Mouse (Mus musculus) neural tube, embryonic 12.5 days (tissue): ENCODE results near the gene Rnf126. TPM values are rescaled to one million over a fixed set of nuclear protein-coding genes. Genes with fewer than 3 reads are reported as not detected.

Experiments used
- ATAC-seq: fragments of 200-750 bp; cut with Nextera tagmentation; 2 replicates; pipeline ENCODE4 v1.8.0; 2017; ENCODE audit warnings: low read depth, mild to moderate bottlenecking, moderate TSS enrichment, moderate library complexity; ENCODE audit not compliant: low FRiP score
- H3K27ac ChIP-seq: fragments of 300-500 bp; sonication (generic); 2 replicates; pipeline ENCODE4 v1.5.1; 2016
- H3K27me3 ChIP-seq: fragments of 300-500 bp; sonication (generic); replicated peaks from 2 replicates; pipeline ENCODE4 v1.6.1; 2016; ENCODE audit warnings: mild to moderate bottlenecking
- H3K36me3 ChIP-seq: fragments of 300-500 bp; sonication (generic); 2 replicates; pipeline ENCODE4 v1.6.1; 2016; ENCODE audit warnings: mild to moderate bottlenecking
- H3K4me1 ChIP-seq: fragments of 300-500 bp; sonication (generic); 2 replicates; pipeline ENCODE4 v1.6.1; 2016
- H3K4me2 ChIP-seq: fragments of 300-500 bp; sonication (generic); replicated peaks from 2 replicates; pipeline ENCODE4 v1.6.1; 2016; ENCODE audit warnings: mild to moderate bottlenecking
- H3K4me3 ChIP-seq: fragments of 300-500 bp; sonication (generic); 2 replicates; pipeline ENCODE4 v1.5.1; 2016
- H3K9ac ChIP-seq: fragments of 300-500 bp; sonication (generic); 2 replicates; pipeline ENCODE4 v1.6.1; 2016; ENCODE audit warnings: mild to moderate bottlenecking
- H3K9me3 ChIP-seq: fragments of 300-500 bp; sonication (generic); 2 replicates; pipeline ENCODE4 v1.6.1; 2016; ENCODE audit warnings: mild to moderate bottlenecking
- WGBS: fragments of 180-500 bp; shearing (Covaris S2); methylation state at CpG from one replicate; pipeline ENCODE4 v1.1.7; 2016; 5-methylcytosine and 5-hydroxymethylcytosine counted together
- polyA plus RNA-seq: library from polyadenylated mRNA; unstranded; fragments of >200 nt; fragmentation: Nextera tagmentation; extraction: Ambion mirVana; gene quantifications from 2 replicates; pipeline ENCODE4 v1.2.1, GENCODE M21; 2016

Gene Rnf126
- polyA plus RNA-seq, 1 experiment from 2014 or later: 118 TPM

DNA sequence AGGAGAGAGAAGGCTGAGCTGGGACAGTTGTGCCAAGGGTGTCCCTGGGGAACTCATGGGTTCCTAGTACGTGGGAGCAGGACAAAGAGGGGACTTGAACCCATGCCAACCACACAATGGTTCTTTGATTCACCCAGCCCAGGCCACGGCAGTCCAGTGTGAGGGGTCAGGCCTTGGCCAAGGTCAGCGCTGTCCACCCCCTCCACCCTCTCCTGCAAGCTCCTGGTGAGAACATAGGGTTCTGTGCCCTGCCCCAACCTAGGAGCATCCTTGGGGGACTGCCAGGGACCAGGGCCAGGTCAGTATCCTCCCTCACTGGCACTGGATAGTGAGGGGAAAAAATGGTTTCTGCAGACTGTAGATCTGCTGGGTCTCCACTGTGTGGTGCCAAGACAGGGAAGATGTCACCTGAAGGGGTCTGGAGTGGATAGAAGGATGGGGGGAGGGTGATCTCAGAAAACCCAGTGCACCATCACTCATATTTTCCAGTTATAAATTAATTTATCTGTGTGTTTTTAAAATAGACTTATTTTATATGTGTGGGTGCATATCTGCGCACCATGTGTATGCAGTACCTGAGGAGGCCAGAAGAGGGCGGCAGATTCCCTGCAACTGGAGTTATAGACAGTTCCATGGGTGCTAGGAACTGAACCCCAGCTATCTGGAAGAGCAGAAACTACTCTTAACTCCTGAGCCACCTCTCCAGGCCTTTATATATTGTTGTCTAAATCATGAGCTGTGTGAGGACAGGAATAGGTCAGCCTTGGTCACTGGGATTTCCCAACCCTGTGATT is 7.9 kb upstream of the Rnf126 start:
- H3K4me3 ChIP-seq: no peak overlapping the region
- H3K36me3 ChIP-seq: no peaks in the 10 kb centered on the region
- peaks cover 22% of the 10 kb centered on the region for H3K4me1 ChIP-seq
- no peak for ATAC-seq
- no peak overlapping the region for H3K4me2 ChIP-seq
- H3K9ac ChIP-seq: no peak overlapping the region
- WGBS: 73% methylated on average over 5 of the region's 5 CpGs
- H3K27ac ChIP-seq: no peak overlapping the region
- H3K27me3 ChIP-seq: peaks cover 35% of the 10 kb centered on the region
- 0 out of 2 replicates have a peak, but pooled peaks cover 6% of the 10 kb centered on the region for H3K9me3 ChIP-seq

DNA sequence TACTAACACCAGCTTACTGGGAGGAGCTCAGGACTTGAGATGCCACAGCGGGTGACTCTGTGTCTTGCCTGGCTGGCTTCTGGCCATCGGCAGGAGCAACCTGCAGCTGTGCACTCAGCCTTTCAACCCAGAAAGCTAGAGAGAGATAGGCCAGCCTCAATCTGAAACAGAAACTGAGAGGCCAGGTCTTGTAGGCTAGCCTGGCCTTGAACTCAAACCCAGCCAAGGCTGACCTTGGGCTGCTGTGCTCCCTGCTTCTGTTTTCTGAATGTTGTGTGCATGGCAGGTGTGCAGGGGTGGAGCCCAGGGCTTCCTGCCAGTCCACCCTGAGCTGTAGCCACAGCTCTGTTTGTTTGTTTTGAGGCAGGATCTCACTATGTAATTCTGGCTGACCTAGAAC is 6.5 kb upstream of the Rnf126 start:
- H3K4me2 ChIP-seq: no peak overlapping the region
- H3K4me1 ChIP-seq: peaks cover 15% of the 10 kb centered on the region
- WGBS: 95% methylated on average over 2 of the region's 2 CpGs
- H3K27ac ChIP-seq: no peak overlapping the region
- no peak overlapping the region for H3K4me3 ChIP-seq
- no peaks in the 10 kb centered on the region for H3K36me3 ChIP-seq
- H3K9me3 ChIP-seq: 0 out of 2 replicates have a peak, but pooled peaks cover 6% of the 10 kb centered on the region
- H3K9ac ChIP-seq: no peak overlapping the region
- no peak for ATAC-seq
- peaks cover 21% of the 10 kb centered on the region for H3K27me3 ChIP-seq

DNA sequence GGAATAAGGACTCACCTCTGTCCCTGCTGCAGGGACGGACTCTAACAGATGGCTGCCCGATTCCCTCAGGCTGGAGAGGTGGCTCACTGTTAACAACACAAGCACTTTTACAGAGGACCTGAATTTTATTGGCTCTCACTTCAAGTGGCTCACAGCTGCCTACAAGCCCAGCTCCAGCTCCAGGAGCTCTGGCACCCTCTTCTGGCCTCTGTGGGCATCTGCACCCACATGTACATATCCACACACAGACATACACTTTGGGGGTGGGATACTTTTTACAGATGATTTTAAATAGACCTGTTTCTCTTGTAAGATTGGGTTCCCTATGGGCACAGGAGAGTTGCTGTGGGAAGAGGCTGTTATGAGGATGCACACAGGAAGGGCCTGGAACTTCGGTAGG is 5.6 kb upstream of the Rnf126 start:
- H3K9ac ChIP-seq: no peak overlapping the region
- no peak for ATAC-seq
- 0 out of 2 replicates have a peak, but pooled peaks cover 6% of the 10 kb centered on the region for H3K9me3 ChIP-seq

DNA sequence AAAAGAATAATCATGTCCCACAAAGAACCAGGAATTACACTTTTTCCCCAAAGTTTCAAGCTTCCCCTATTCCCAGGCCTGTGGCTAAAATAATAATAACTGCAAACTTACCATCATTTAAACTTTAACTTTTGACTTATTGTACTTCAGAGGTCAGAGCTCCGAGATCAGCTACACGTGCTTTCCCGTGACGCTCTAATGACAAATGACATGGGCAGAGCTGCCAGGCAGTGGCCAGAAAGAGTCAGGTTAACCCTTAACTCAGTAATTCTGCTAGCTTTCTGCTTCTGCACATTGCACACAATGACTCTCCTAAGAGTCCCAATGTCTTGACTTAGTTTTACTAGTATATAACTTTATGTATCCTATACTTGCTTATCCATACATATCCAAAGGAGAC is 2.6 kb upstream of the Rnf126 start:
- no peaks in the 10 kb centered on the region; the same call in 1 of the 2 replicates for H3K27me3 ChIP-seq
- H3K27ac ChIP-seq: no peak overlapping the region
- H3K4me3 ChIP-seq: no peak overlapping the region
- ATAC-seq: no peak
- no peak overlapping the region for H3K4me2 ChIP-seq
- no peaks in the 10 kb centered on the region for H3K9me3 ChIP-seq
- peaks cover 23% of the 10 kb centered on the region for H3K4me1 ChIP-seq
- no peak overlapping the region for H3K9ac ChIP-seq
- WGBS: 46% methylated on average over 4 of the region's 4 CpGs
- no peaks in the 10 kb centered on the region for H3K36me3 ChIP-seq

More for the DNA sequence above, 5.6 kb upstream of the Rnf126 start:
- no peak overlapping the region for H3K4me2 ChIP-seq
- no peaks in the 10 kb centered on the region for H3K36me3 ChIP-seq
- H3K27ac ChIP-seq: no peak overlapping the region
- peaks cover 12% of the 10 kb centered on the region for H3K27me3 ChIP-seq
- peaks cover 12% of the 10 kb centered on the region for H3K4me1 ChIP-seq
- WGBS: 89% methylated on average over 3 of the region's 3 CpGs
- no peak overlapping the region for H3K4me3 ChIP-seq

DNA sequence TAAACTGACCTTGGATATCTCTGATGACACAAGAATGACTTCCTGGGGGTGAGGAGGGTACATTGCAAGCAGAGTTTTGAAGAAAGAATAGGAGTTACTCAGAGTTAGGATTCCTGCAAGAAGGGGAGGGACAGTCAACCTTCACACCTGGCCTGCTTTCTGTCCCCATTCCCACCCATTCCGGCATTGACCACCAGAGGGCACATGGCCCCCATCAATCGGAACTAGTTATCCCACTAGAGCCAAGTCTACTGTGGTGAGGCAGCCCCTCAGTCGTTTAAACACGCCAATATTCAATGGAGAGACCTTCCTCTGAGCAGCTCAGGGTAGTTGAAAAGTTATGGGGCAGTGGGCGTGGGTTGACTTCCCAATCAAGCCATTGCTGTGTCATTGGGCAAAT is 1.6 kb upstream of the Rnf126 start:
- no peaks in the 10 kb centered on the region for H3K36me3 ChIP-seq
- under 1% methylated on average over 5 of the region's 5 CpGs for WGBS
- no peak for ATAC-seq
- no peaks in the 10 kb centered on the region; the same call in 1 of the 2 replicates for H3K27me3 ChIP-seq
- H3K9ac ChIP-seq: no peak overlapping the region
- H3K27ac ChIP-seq: no peak overlapping the region
- H3K4me2 ChIP-seq: 0 out of 2 replicates have a peak overlapping the region, but pooled peaks have one; percentile 97
- no peak overlapping the region for H3K4me3 ChIP-seq
- H3K4me1 ChIP-seq: peaks cover 23% of the 10 kb centered on the region
- no peaks in the 10 kb centered on the region for H3K9me3 ChIP-seq

DNA sequence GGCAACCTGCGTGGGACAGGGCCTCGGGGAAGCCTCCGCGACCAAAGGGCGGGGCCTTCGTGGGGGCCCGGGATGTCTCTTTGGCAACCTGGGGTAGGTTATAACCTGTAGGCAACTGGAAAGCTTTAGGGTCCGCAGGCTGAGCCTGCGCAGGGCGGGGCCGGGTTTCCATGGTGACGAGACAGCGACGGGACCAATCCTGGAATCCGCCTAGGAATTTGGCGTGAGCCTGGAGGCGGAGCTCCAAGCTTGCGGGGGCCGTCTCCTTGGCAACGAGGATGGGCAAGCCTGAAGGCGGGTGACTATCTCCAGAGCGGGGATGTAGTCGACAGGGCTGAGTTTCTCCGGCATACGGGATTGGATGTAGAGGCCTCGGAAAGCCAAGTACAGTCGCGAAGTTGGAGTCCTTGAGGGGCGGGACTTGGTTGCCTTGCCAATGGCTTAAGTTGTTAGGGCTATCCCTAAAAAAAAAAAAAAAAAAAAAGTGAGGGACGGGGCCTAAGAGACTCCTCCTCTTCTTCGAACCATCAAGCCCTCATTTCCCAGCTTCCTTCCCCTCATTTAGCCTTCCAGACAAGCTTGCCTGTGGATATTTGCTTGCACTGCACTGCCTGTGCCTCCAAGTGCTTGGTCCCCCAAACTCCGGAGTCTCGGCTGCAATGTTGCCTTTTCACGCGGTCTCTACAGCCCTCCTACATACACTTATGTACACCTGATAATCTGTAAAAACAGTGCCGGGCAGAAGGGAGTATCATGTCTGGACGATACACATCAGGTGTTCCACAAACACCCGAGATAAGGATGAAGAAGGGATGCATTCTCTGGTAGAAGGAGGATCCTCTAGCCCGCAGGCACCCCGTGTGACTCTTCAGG is 856 bp upstream of the Rnf126 start:
- peaks cover 23% of the 10 kb centered on the region for H3K4me1 ChIP-seq
- H3K9me3 ChIP-seq: no peaks in the 10 kb centered on the region
- H3K36me3 ChIP-seq: no peaks in the 10 kb centered on the region; the same call in 1 of the 2 replicates
- H3K4me3 ChIP-seq: peak overlapping the region; percentile 95
- H3K4me2 ChIP-seq: peak overlapping the region; percentile 97
- WGBS: 12% methylated on average over 40 of the region's 40 CpGs
- H3K27ac ChIP-seq: peak overlapping the region; percentile 70
- H3K27me3 ChIP-seq: no peaks in the 10 kb centered on the region; the same call in 1 of the 2 replicates
- peak overlapping the region; percentile 93 for H3K9ac ChIP-seq
- ATAC-seq: peak; percentile 85

DNA sequence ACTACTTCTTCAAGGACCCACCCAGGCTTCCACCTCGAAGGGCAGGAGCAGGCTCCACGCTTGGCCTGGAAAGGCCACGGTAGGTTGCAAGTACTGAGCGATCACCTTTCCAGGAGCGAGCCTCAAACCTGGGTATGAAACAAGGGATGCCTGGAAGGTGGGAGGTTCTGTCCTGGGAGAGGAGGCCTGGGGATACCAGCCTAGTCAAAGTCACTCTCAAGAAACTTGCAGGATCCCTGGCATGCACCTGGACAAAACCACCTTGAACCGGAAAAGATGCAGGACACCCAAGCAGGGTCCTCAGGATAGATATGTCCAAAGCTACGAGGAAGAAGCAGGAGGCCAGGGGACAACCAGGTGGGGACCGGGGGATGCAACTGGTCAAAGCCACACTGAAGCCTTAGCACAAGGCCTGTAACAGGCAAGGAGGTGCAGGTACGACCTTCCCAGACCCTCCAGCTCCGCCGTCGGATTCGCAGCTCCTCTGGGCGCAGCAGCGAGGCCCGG is 698 bp downstream of the Rnf126 start:
- Histone ChIP-seq H3K9ac (peak overlapping the region; percentile 93), H3K27me3 (no peaks in the 10 kb centered on the region; the same call in 1 of the 2 replicates), H3K9me3 (no peaks in the 10 kb centered on the region), H3K27ac (peak overlapping the region; percentile 77; the same call in 1 of the 2 replicates), H3K4me1 (peaks cover 23% of the 10 kb centered on the region), H3K4me3 (peak overlapping the region; percentile 95), H3K36me3 (peaks cover 15% of the 10 kb centered on the region), H3K4me2 (peak overlapping the region; percentile 97)
- 8% methylated on average over 16 of the region's 16 CpGs for WGBS
- peak; percentile 12 for ATAC-seq

DNA sequence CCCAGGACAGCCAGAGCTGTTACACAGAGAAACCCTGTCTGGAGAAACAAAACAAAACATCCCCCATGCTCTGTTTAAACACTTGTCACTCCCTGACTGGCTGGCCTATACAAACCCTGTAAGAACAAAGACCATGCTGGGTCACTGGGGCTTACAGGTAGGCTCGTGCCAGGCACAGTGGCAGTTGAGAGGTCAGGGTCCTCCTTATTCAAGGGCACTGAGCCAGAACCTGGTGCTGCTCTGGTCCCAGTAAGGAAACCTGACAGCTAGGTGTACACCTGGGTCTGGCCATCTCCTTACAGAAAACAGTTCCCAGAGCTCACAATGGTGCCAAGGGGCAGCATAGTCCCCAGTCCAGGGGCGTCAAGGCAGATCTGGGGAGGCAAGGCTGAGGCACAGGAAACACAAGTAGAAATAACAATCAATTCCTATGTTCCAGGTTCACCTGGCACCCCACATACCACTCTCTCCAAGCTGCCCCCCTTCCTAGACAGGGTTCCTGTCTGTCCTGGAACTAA is 1.5 kb downstream of the Rnf126 start:
- Histone ChIP-seq H3K9me3 (no peaks in the 10 kb centered on the region), H3K36me3 (peaks cover 23% of the 10 kb centered on the region), H3K4me3 (peak overlapping the region; percentile 95), H3K4me2 (peak overlapping the region; percentile 97), H3K27ac (no peak overlapping the region), H3K9ac (peak overlapping the region; percentile 93), H3K27me3 (no peaks in the 10 kb centered on the region), H3K4me1 (peaks cover 23% of the 10 kb centered on the region)
- 76% methylated on average over 2 of the region's 2 CpGs for WGBS
- ATAC-seq: no peak

DNA sequence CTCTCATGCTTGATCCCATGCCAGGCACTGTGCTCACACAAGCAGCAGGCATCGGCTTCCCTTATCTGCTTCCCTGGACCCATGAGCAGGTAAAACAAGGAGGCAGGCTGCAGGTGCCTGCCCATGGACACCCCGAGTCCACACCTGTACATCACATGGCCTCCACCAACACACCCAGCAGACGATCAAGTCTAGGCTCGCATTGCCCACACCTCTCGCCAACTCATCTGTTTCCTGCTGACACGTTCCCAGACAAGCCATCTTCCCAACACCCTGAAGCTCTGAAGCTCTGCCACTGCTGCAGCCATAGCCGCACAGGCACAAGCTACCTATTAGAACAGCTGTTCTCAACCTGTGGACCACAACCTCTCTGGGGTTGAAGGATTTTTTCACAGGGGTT is 2.5 kb downstream of the Rnf126 start:
- 85% methylated on average over 7 of the region's 7 CpGs for WGBS
- H3K27ac ChIP-seq: no peak overlapping the region
- no peaks in the 10 kb centered on the region for H3K27me3 ChIP-seq
- no peak overlapping the region; the same call in 1 of the 2 replicates for H3K4me2 ChIP-seq
- no peak overlapping the region for H3K4me3 ChIP-seq
- H3K9ac ChIP-seq: 0 out of 2 replicates have a peak overlapping the region, but pooled peaks have one; percentile 5
- H3K36me3 ChIP-seq: peaks cover 32% of the 10 kb centered on the region
- no peak for ATAC-seq
- H3K4me1 ChIP-seq: peaks cover 23% of the 10 kb centered on the region
- H3K9me3 ChIP-seq: no peaks in the 10 kb centered on the region

DNA sequence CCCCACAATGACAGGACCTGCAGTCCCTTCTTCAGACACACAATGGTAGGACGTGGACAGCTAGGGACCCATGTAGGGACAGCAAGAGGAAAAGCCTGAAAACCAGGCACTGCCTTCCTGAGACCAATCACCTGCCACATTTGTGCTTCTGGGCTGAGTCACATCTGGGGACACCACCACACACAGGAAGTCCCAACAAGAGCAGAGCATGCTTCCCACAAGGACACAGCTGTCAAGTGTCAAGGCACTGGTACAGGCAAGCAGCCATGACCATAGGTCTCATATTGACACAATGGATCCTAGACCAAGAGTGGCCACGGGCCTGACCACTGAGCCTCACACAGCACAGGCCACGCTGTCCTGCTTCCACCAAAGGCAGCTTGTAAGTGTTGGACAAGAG is 3.9 kb downstream of the Rnf126 start:
- no peak overlapping the region for H3K27ac ChIP-seq
- H3K4me2 ChIP-seq: no peak overlapping the region
- no peak overlapping the region for H3K4me3 ChIP-seq
- peaks cover 18% of the 10 kb centered on the region for H3K4me1 ChIP-seq
- no peaks in the 10 kb centered on the region for H3K9me3 ChIP-seq
- H3K9ac ChIP-seq: no peak overlapping the region
- peaks cover 45% of the 10 kb centered on the region for H3K36me3 ChIP-seq
- no peak for ATAC-seq
- WGBS: 93% methylated on average over 3 of the region's 3 CpGs
- no peaks in the 10 kb centered on the region for H3K27me3 ChIP-seq

DNA sequence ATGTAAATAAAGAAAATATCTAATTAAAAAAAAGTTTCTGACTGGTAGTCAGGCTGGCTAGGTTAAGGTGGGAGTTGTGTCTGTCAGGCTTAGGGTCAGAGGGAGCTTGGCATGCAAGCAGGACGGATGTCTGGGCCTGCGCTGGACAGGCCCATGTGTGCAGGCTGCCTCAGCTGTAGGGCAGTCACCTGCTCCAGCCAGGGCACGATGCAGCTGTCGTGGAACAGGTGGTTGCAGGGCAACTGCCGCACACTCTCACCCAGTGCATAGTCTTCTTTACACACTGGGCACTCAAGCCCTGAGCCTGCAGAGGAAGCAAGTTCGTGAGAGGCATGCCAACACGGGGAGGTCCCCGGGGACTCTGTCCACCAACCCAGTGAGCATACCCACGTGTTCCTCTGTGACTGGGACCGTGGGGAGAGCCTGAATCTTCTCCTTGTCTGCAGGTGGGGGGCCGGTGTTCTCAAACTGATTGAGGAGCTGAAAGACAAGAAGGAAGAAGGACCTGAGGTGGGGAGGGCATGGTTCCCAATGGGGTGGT is 6.1 kb downstream of the Rnf126 start:
- WGBS: 92% methylated on average over 11 of the region's 11 CpGs

More for the DNA sequence above, 6.1 kb downstream of the Rnf126 start:
- H3K27me3 ChIP-seq: no peaks in the 10 kb centered on the region
- H3K9me3 ChIP-seq: no peaks in the 10 kb centered on the region
- peaks cover 16% of the 10 kb centered on the region for H3K4me1 ChIP-seq
- no peak overlapping the region for H3K9ac ChIP-seq
- no peak overlapping the region for H3K4me2 ChIP-seq
- ATAC-seq: no peak
- H3K4me3 ChIP-seq: no peak overlapping the region
- H3K36me3 ChIP-seq: peaks cover 65% of the 10 kb centered on the region
- H3K27ac ChIP-seq: no peak overlapping the region
